Mouse (Mus musculus) kidney, embryonic 16.5 days (tissue): ENCODE data around the gene Mapk8ip2. TPM values are rescaled to one million over a fixed set of nuclear protein-coding genes. Genes with fewer than 3 reads are reported as not detected.
A peak's percentile ranks its signal among the peaks of the same experiment; 100 is the strongest.
"Not testable (repeated sequence)": the region's sequence is repeated elsewhere in the genome, so short reads cannot be mapped to it uniquely, and the experiment has no call there.

Experiments
- ATAC-seq: fragments of 200-750 bp; cut with Nextera tagmentation; 2 replicates; pipeline ENCODE4 v1.8.0; 2017; ENCODE audit warnings: moderate TSS enrichment; ENCODE audit not compliant: low FRiP score, low TSS enrichment
- H3K27ac ChIP-seq: fragments of 300-500 bp; sonication (generic); 2 replicates; pipeline ENCODE4 v1.5.1; 2014; ENCODE audit warnings: low read length
- H3K27me3 ChIP-seq: fragments of 300-500 bp; sonication (generic); 2 replicates; pipeline ENCODE4 v1.6.1; 2014; ENCODE audit warnings: low read length, control low read depth, mixed read lengths; ENCODE audit not compliant: insufficient read depth
- H3K36me3 ChIP-seq: fragments of 300-500 bp; sonication (generic); 2 replicates; pipeline ENCODE4 v1.6.1; 2014; ENCODE audit warnings: low read length, control low read depth, mixed read lengths; ENCODE audit not compliant: insufficient read depth
- H3K4me1 ChIP-seq: fragments of 300-500 bp; sonication (generic); 2 replicates; pipeline ENCODE4 v1.6.1; 2014; ENCODE audit warnings: low read length, control low read depth, mixed read lengths; ENCODE audit not compliant: insufficient read depth
- H3K4me2 ChIP-seq: fragments of 300-500 bp; sonication (generic); replicated peaks from 2 replicates; pipeline ENCODE4 v1.6.1; 2014; ENCODE audit warnings: low read depth, low read length
- H3K4me3 ChIP-seq: fragments of 300-500 bp; sonication (generic); 2 replicates; pipeline ENCODE4 v1.5.1; 2014; ENCODE audit warnings: mild to moderate bottlenecking, low read length
- H3K9ac ChIP-seq: fragments of 300-500 bp; sonication (generic); replicated peaks from 2 replicates; pipeline ENCODE4 v1.6.1; 2014; ENCODE audit warnings: low read length
- H3K9me3 ChIP-seq: fragments of 300-500 bp; sonication (generic); 2 replicates; pipeline ENCODE4 v1.6.1; 2016; ENCODE audit warnings: low read length, control low read depth
- WGBS: fragments of 180-500 bp; shearing (Covaris S2); extraction: QIAGEN DNeasy Blood & Tissue Kit; methylation state at CpG from one replicate; pipeline ENCODE4 v1.1.7; 2014; 5-methylcytosine and 5-hydroxymethylcytosine counted together
- polyA plus RNA-seq: library from polyadenylated mRNA; unstranded; fragments of >200 nt; fragmentation: Nextera tagmentation; extraction: Ambion mirVana; gene quantifications from 2 replicates; pipeline ENCODE4 v1.2.1, GENCODE M21; 2015

The Mapk8ip2 gene
- polyA plus RNA-seq, 1 experiment from 2014 or later, result 0.92 TPM

- H3K27me3 ChIP-seq, result no peaks in the 10 kb centered on the region
- no peak for ATAC-seq
- H3K4me1 ChIP-seq, result peaks cover 17% of the 10 kb centered on the region
- peak overlapping the region; percentile 90 for H3K4me3 ChIP-seq
- 87% methylated on average over 19 of the region's 19 CpGs for WGBS
- no peak overlapping the region for H3K27ac ChIP-seq
- peaks cover 14% of the 10 kb centered on the region for H3K36me3 ChIP-seq
- H3K9me3 ChIP-seq, result no peaks in the 10 kb centered on the region
- H3K9ac ChIP-seq, result peak overlapping the region; percentile 87
- H3K4me2 ChIP-seq, result peak overlapping the region; percentile 70
These were observed 25.4 kb upstream of the Mapk8ip2 start for GRCm38 (mm10) chr15:89428136-89428790.

- peak overlapping the region; percentile 70 for H3K4me2 ChIP-seq
- H3K4me3 ChIP-seq, result peak overlapping the region; percentile 90
- peak overlapping the region; percentile 87 for H3K9ac ChIP-seq
- peak; percentile 57 for ATAC-seq
- no peak overlapping the region; the same call in 1 of the 2 replicates for H3K27ac ChIP-seq
- H3K9me3 ChIP-seq, result no peaks in the 10 kb centered on the region
- H3K27me3 ChIP-seq, result no peaks in the 10 kb centered on the region
- H3K4me1 ChIP-seq, result peaks cover 17% of the 10 kb centered on the region
- H3K36me3 ChIP-seq, result peaks cover 14% of the 10 kb centered on the region
- 3% methylated on average over 20 of the region's 22 CpGs for WGBS
These were observed 24.8 kb upstream of the Mapk8ip2 start for GRCm38 (mm10) chr15:89428821-89429351.

- Histone ChIP-seq H3K27ac (peak within 1 kb of the TSS; percentile 98), H3K4me1 (peaks cover 17% of the 10 kb centered on the region), H3K27me3 (no peaks in the 10 kb centered on the region), H3K4me2 (peak within 1 kb of the TSS; percentile 70), H3K9ac (peak within 1 kb of the TSS; percentile 87), H3K9me3 (no peaks in the 10 kb centered on the region), H3K4me3 (peak within 1 kb of the TSS; percentile 90), H3K36me3 (peaks cover 14% of the 10 kb centered on the region)
- WGBS, result under 1% methylated on average over 69 of the region's 70 CpGs
- ATAC-seq, result peak; percentile 94
These were observed 24.1 kb upstream of the Mapk8ip2 start, which contains the start of the genes C730034F03Rik, Gm44502 and Chkb for GRCm38 (mm10) chr15:89429352-89430221. Gene C730034F03Rik (plus strand): TSS chr15:89429589. Gene Gm44502 (minus strand): TSS chr15:89429696. Gene Chkb (minus strand): TSS chr15:89429908.

- Histone ChIP-seq H3K4me3 (peak overlapping the region; percentile 90), H3K27ac (peak overlapping the region; percentile 98), H3K4me1 (peaks cover 17% of the 10 kb centered on the region), H3K9ac (peak overlapping the region; percentile 87), H3K27me3 (no peaks in the 10 kb centered on the region), H3K36me3 (peaks cover 14% of the 10 kb centered on the region), H3K9me3 (no peaks in the 10 kb centered on the region), H3K4me2 (peak overlapping the region; percentile 70)
- ATAC-seq, result no peak
- 49% methylated on average over 6 of the region's 6 CpGs for WGBS
These were observed 23.4 kb upstream of the Mapk8ip2 start for GRCm38 (mm10) chr15:89430341-89430740.

DNA sequence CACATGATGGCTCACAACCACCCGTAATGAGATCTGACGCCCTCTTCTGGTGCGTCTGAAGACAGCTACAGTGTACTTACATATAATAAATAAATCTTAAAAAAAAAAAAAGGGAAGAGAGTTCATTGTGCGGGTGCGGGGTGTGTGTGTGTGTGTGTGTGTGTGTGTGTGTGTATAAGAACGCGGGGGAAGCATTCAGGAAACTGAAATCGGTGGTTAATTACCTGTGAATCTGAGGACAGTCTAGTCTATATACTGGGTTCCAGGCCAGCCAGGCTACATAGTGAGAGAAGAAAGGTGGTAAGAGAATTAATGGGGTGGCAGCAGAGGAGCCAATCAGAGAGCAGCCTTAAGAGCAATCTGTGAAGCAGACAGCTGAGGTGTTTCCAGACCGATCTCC is 22.9 kb upstream of the Mapk8ip2 start:
- H3K4me3 ChIP-seq, H3K4me2 ChIP-seq, H3K27me3 ChIP-seq, H3K27ac ChIP-seq, H3K9ac ChIP-seq, H3K9me3 ChIP-seq, ATAC-seq: not testable (repeated sequence)
- 84% methylated on average over 8 of the region's 9 CpGs for WGBS
- peaks cover 14% of the 10 kb centered on the region for H3K36me3 ChIP-seq
- H3K4me1 ChIP-seq, result peaks cover 13% of the 10 kb centered on the region

DNA sequence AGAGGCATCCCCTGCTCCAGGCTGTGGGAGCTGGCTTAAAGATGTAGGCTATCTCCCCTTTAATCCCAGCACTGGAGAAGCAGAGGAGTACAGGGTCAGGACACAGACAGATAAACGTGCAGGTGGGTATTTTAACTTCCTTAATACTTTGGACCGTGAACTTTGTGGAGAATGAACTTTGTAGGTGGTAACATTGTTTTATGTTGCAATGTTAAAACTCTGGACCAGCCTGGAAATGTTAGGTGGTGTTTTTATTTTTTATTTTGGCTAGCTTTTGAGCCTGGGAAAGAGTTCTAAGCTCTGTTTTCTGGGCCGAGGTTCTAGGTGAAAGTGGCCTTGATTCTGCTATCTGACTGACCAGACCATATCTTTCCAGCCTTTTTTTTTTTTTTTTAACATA is 22.4 kb upstream of the Mapk8ip2 start:
- Histone ChIP-seq H3K9ac (no peak overlapping the region), H3K27ac (no peak overlapping the region), H3K9me3 (no peaks in the 10 kb centered on the region), H3K36me3 (peaks cover 11% of the 10 kb centered on the region), H3K4me1 (peaks cover 9% of the 10 kb centered on the region), H3K27me3 (no peaks in the 10 kb centered on the region), H3K4me3 (no peak overlapping the region), H3K4me2 (no peak overlapping the region)
- 91% methylated on average over 3 of the region's 3 CpGs for WGBS
- no peak for ATAC-seq

DNA sequence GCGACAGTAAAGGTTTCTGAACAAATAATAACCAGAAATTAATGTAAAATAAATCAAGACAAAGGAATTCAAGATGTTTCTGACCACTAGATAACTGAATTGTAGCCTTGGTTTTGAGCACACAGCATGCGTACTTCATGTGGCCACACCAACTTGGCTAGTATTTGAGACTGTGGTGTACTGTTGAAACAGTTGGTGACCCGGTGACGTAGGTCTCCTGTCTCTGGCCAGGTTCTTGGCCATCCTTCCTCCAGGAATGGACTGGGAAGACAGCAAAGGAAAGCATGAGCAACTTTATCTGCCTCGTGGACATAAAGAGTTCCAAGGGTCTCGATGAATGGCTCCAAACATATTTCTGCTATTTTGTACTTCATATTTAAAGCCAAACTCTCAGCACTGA is 21.9 kb upstream of the Mapk8ip2 start:
- Histone ChIP-seq H3K4me2 (no peak overlapping the region), H3K27me3 (no peaks in the 10 kb centered on the region), H3K9ac (no peak overlapping the region), H3K4me1 (peaks cover 9% of the 10 kb centered on the region), H3K36me3 (peaks cover 5% of the 10 kb centered on the region; the same call in 1 of the 2 replicates), H3K4me3 (no peak overlapping the region), H3K27ac (no peak overlapping the region), H3K9me3 (no peaks in the 10 kb centered on the region)
- no peak for ATAC-seq
- 94% methylated on average over 6 of the region's 6 CpGs for WGBS

DNA sequence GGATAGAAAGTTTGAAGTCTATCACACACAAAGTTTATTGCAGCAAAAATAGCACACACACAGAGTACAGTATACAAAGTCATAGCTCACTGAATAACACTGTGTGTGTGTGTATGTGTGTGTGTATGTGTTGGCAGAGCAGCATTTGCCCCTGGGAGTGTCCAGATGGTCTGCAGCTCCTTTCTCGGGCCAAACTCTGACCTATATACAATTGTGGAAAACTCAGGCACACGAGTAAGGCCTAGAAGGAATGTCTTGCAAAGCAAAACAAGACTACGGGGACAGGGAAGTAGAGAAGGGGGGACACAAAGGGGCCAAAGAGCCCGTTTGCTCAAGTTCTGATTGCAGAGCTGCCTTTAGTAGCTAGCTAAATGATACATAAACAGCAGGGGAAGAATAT is 20.8 kb upstream of the Mapk8ip2 start:
- H3K9ac ChIP-seq, result no peak overlapping the region
- no peak overlapping the region for H3K4me3 ChIP-seq
- no peaks in the 10 kb centered on the region for H3K9me3 ChIP-seq
- no peak overlapping the region for H3K27ac ChIP-seq
- WGBS, result 87% methylated on average over 4 of the region's 4 CpGs
- no peaks in the 10 kb centered on the region for H3K27me3 ChIP-seq
- H3K36me3 ChIP-seq, result no peaks in the 10 kb centered on the region
- ATAC-seq, result no peak
- no peak overlapping the region for H3K4me2 ChIP-seq
- H3K4me1 ChIP-seq, result peaks cover 9% of the 10 kb centered on the region

- WGBS, result 71% methylated on average over 3 of the region's 3 CpGs
- Histone ChIP-seq H3K27ac (no peak overlapping the region), H3K9me3 (no peaks in the 10 kb centered on the region), H3K4me3 (no peak overlapping the region), H3K4me2 (no peak overlapping the region), H3K36me3 (no peaks in the 10 kb centered on the region), H3K4me1 (peaks cover 5% of the 10 kb centered on the region; the same call in 1 of the 2 replicates), H3K27me3 (no peaks in the 10 kb centered on the region), H3K9ac (no peak overlapping the region)
- ATAC-seq, result no peak
These were observed 19.6 kb upstream of the Mapk8ip2 start for GRCm38 (mm10) chr15:89434136-89434535.
